Mouse (Mus musculus): ENCODE measurements around the gene Crebl2. TPM values are rescaled to one million over a fixed set of nuclear protein-coding genes. Genes with fewer than 3 reads are reported as not detected.

Gene Crebl2
- total and polyA plus RNA-seq, 3 experiments = 2.0 to 12.3 (median 11.4) TPM

DNA sequence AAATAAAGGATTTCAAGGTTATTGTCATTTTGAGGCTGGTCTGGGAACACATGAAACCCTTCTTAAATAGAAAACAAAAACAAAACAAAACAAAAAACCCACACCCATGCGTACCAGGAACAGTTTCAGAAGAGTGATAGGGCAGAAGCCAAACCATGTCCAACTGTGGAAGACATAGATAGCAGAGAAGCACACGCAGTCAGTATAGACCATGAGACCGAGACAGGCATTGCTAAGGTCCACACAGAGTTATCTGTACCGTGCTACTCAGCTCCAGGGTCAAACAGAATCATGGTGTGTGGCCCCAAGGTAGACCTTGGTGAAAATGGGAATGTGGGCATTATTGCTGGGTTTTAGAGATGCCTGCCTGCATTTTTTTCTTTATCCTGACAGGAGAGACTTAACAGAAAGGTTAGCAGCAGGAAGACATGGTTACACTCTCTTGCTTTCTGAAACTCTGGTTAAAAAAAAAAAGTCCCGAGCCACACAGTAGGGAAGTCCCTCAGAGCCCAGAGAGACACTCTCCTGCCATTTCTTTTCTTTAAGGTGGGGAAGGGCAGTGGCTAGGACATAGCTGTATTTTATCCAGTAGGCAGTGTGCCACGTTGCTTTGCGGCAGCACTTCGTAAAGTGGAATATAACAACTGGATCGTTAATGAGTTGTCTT, 4.8 kb downstream of the Crebl2 start:
- Histone ChIP-seq H3K4me1 (ENCODE audit: insufficient read depth, low read depth, low read length) (peaks cover 20% of the 10 kb centered on the region), H3K4me3 (ENCODE audit: low read depth, low read length) (no peak overlapping the region), H3K9me3 (replicated peaks) (no peaks in the 10 kb centered on the region), H3K27me3 (ENCODE audit: insufficient read depth, low read length) (no peaks in the 10 kb centered on the region), H3K36me3 (replicated peaks) (peaks cover 14% of the 10 kb centered on the region)
- TF ChIP-seq CTCF (IDR thresholded peaks at IDR 0.05; ENCODE audit: low read depth, low read length) (no peak), GATA1 (IDR thresholded peaks at IDR 0.05; ENCODE audit: borderline replicate concordance, low read length) (no peak), GATA2 (IDR thresholded peaks at IDR 0.05; ENCODE audit: borderline replicate concordance, low read depth, low read length) (no peak), POLR2AphosphoS5 (IDR thresholded peaks at IDR 0.05; ENCODE audit: insufficient replicate concordance, low read depth, low read length) (no peak), TAL1 (conservative IDR thresholded peaks at IDR 0.05; ENCODE audit: low read depth, low read length) (no peak)
- ATAC-seq (ENCODE audit: extremely low read depth, insufficient number of reproducible peaks, low FRiP score, poor library complexity, severe bottlenecking) = no peak
- DNase-seq (ENCODE audit: low spot score) = no peak

GRCm38 (mm10) chr6:134838111-134838510, 8.2 kb downstream of the Crebl2 start:
- Histone ChIP-seq H3K36me3 (replicated peaks) (peaks cover 14% of the 10 kb centered on the region), H3K9me3 (replicated peaks) (no peaks in the 10 kb centered on the region), H3K4me3 (ENCODE audit: low read depth, low read length) (no peak overlapping the region), H3K27me3 (ENCODE audit: insufficient read depth, low read length) (no peaks in the 10 kb centered on the region), H3K4me1 (ENCODE audit: insufficient read depth, low read depth, low read length) (peaks cover 12% of the 10 kb centered on the region)
- TF ChIP-seq CTCF (IDR thresholded peaks at IDR 0.05; ENCODE audit: low read depth, low read length) (no peak), GATA1 (IDR thresholded peaks at IDR 0.05; ENCODE audit: borderline replicate concordance, low read length) (no peak), GATA2 (IDR thresholded peaks at IDR 0.05; ENCODE audit: borderline replicate concordance, low read depth, low read length) (no peak), TAL1 (conservative IDR thresholded peaks at IDR 0.05; ENCODE audit: low read depth, low read length) (no peak), POLR2AphosphoS5 (IDR thresholded peaks at IDR 0.05; ENCODE audit: insufficient replicate concordance, low read depth, low read length) (no peak)
- DNase-seq (ENCODE audit: low spot score) (no peak), ATAC-seq (ENCODE audit: extremely low read depth, insufficient number of reproducible peaks, low FRiP score, poor library complexity, severe bottlenecking) (no peak)

GRCm38 (mm10) chr6:134840346-134840745, 10.4 kb downstream of the Crebl2 start:
- H3K36me3 ChIP-seq (replicated peaks) = peaks cover 9% of the 10 kb centered on the region
- H3K4me3 ChIP-seq (ENCODE audit: low read depth, low read length) = no peak overlapping the region
- H3K27me3 ChIP-seq (ENCODE audit: insufficient read depth, low read length) = no peaks in the 10 kb centered on the region
- no peaks in the 10 kb centered on the region for H3K9me3 ChIP-seq (replicated peaks)
- no peak for TF ChIP-seq POLR2AphosphoS5 (IDR thresholded peaks at IDR 0.05; ENCODE audit: insufficient replicate concordance, low read depth, low read length)
- TF ChIP-seq CTCF (IDR thresholded peaks at IDR 0.05; ENCODE audit: low read depth, low read length) = no peak
- TF ChIP-seq TAL1 (conservative IDR thresholded peaks at IDR 0.05; ENCODE audit: low read depth, low read length) = no peak
- no peak for TF ChIP-seq GATA1 (IDR thresholded peaks at IDR 0.05; ENCODE audit: borderline replicate concordance, low read length)
- no peak for TF ChIP-seq GATA2 (IDR thresholded peaks at IDR 0.05; ENCODE audit: borderline replicate concordance, low read depth, low read length)
- peaks cover 7% of the 10 kb centered on the region; the same call in 1 of the 2 replicates for H3K4me1 ChIP-seq (ENCODE audit: insufficient read depth, low read depth, low read length)
- no peak for DNase-seq (ENCODE audit: low spot score)
- ATAC-seq (ENCODE audit: extremely low read depth, insufficient number of reproducible peaks, low FRiP score, poor library complexity, severe bottlenecking) = no peak

GRCm38 (mm10) chr6:134845726-134846125, 15.8 kb downstream of the Crebl2 start:
- DNase-seq (ENCODE audit: low spot score) = no peak
- TF ChIP-seq GATA1 (IDR thresholded peaks at IDR 0.05; ENCODE audit: borderline replicate concordance, low read length) (no peak), GATA2 (IDR thresholded peaks at IDR 0.05; ENCODE audit: borderline replicate concordance, low read depth, low read length) (no peak), TAL1 (conservative IDR thresholded peaks at IDR 0.05; ENCODE audit: low read depth, low read length) (no peak), POLR2AphosphoS5 (IDR thresholded peaks at IDR 0.05; ENCODE audit: insufficient replicate concordance, low read depth, low read length) (no peak), CTCF (IDR thresholded peaks at IDR 0.05; ENCODE audit: low read depth, low read length) (no peak)
- ATAC-seq (ENCODE audit: extremely low read depth, insufficient number of reproducible peaks, low FRiP score, poor library complexity, severe bottlenecking) = no peak

DNA sequence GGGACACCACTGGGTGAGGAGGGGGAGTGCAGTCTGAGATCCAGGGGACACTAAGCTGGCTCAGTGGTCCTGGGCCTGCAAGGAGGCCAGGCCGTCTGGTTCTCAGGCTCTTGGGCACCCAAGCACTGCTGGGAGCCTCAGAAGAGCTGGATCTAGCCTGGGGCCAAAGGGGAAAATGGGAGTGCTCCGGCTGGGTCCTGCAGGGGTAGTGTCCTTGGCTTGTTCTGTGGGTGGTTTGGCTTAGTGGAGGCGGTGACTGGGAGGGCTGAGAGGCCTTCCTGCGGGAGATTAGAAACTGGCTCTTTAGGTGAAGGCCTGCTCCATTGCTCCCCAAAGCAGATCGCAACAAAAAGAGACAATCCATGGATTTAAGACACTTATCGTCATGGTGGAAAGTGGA, 16.4 kb downstream of the Crebl2 start:
- Histone ChIP-seq H3K9me3 (replicated peaks) (no peaks in the 10 kb centered on the region), H3K4me3 (ENCODE audit: low read depth, low read length) (no peak overlapping the region), H3K36me3 (replicated peaks) (peaks cover 28% of the 10 kb centered on the region), H3K27me3 (ENCODE audit: insufficient read depth, low read length) (no peaks in the 10 kb centered on the region), H3K4me1 (ENCODE audit: insufficient read depth, low read depth, low read length) (peaks cover 13% of the 10 kb centered on the region; the same call in 1 of the 2 replicates)
- DNase-seq (ENCODE audit: low spot score) (no peak), ATAC-seq (ENCODE audit: extremely low read depth, insufficient number of reproducible peaks, low FRiP score, poor library complexity, severe bottlenecking) (no peak)
- TF ChIP-seq POLR2AphosphoS5 (IDR thresholded peaks at IDR 0.05; ENCODE audit: insufficient replicate concordance, low read depth, low read length) (no peak), GATA1 (IDR thresholded peaks at IDR 0.05; ENCODE audit: borderline replicate concordance, low read length) (no peak), GATA2 (IDR thresholded peaks at IDR 0.05; ENCODE audit: borderline replicate concordance, low read depth, low read length) (no peak), CTCF (IDR thresholded peaks at IDR 0.05; ENCODE audit: low read depth, low read length) (no peak)

More at GRCm38 (mm10) chr6:134845726-134846125, 15.8 kb downstream of the Crebl2 start:
- no peaks in the 10 kb centered on the region for H3K9me3 ChIP-seq (replicated peaks)
- H3K4me1 ChIP-seq (ENCODE audit: insufficient read depth, low read depth, low read length) = peaks cover 13% of the 10 kb centered on the region; the same call in 1 of the 2 replicates
- H3K4me3 ChIP-seq (ENCODE audit: low read depth, low read length) = no peak overlapping the region
- no peaks in the 10 kb centered on the region for H3K27me3 ChIP-seq (ENCODE audit: insufficient read depth, low read length)
- peaks cover 22% of the 10 kb centered on the region for H3K36me3 ChIP-seq (replicated peaks)

DNA sequence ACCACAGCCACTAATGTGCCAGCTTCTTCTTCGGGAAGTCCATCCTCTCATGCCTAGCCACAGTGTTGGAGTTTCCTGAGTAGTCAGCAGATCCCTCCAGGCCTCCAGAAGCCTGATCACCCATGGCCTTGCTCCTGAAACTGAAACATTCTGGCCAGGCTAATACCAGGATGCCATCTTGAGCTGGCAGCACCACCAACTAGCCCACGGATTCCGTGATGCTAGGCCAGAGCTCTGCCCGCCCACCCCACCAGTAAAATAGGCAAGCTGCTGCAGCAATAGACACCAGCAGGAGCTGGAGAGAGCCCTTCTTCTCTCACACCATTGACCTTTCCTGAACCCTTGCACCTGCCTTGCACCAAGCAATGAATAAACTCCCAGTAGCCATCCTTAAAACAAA, 17.6 kb downstream of the Crebl2 start:
- H3K4me1 ChIP-seq (ENCODE audit: insufficient read depth, low read depth, low read length) = peaks cover 13% of the 10 kb centered on the region; the same call in 1 of the 2 replicates
- ATAC-seq (ENCODE audit: extremely low read depth, insufficient number of reproducible peaks, low FRiP score, poor library complexity, severe bottlenecking) = no peak
- TF ChIP-seq GATA2 (IDR thresholded peaks at IDR 0.05; ENCODE audit: borderline replicate concordance, low read depth, low read length) (no peak), GATA1 (IDR thresholded peaks at IDR 0.05; ENCODE audit: borderline replicate concordance, low read length) (no peak), TAL1 (conservative IDR thresholded peaks at IDR 0.05; ENCODE audit: low read depth, low read length) (no peak), CTCF (IDR thresholded peaks at IDR 0.05; ENCODE audit: low read depth, low read length) (no peak), POLR2AphosphoS5 (IDR thresholded peaks at IDR 0.05; ENCODE audit: insufficient replicate concordance, low read depth, low read length) (no peak)
- no peak for DNase-seq (ENCODE audit: low spot score)
- no peak overlapping the region for H3K4me3 ChIP-seq (ENCODE audit: low read depth, low read length)
- peaks cover 28% of the 10 kb centered on the region for H3K36me3 ChIP-seq (replicated peaks)
- no peaks in the 10 kb centered on the region for H3K27me3 ChIP-seq (ENCODE audit: insufficient read depth, low read length)
- H3K9me3 ChIP-seq (replicated peaks) = no peaks in the 10 kb centered on the region

Measured in G1E (cell line).